Mouse (Mus musculus) thymus, adult 18-20 months (tissue): ENCODE data around the gene Upb1.
"Not testable (repeated sequence)": the region's sequence is repeated elsewhere in the genome, so short reads cannot be mapped to it uniquely, and the experiment has no call there.

Experiments
- DNase-seq, 2 experiments: peaks; one replicate each; pipeline ENCODE4 v3.0.0; 2022; ENCODE audit warnings: mixed read lengths in 2 of 2

The Upb1 gene

DNA sequence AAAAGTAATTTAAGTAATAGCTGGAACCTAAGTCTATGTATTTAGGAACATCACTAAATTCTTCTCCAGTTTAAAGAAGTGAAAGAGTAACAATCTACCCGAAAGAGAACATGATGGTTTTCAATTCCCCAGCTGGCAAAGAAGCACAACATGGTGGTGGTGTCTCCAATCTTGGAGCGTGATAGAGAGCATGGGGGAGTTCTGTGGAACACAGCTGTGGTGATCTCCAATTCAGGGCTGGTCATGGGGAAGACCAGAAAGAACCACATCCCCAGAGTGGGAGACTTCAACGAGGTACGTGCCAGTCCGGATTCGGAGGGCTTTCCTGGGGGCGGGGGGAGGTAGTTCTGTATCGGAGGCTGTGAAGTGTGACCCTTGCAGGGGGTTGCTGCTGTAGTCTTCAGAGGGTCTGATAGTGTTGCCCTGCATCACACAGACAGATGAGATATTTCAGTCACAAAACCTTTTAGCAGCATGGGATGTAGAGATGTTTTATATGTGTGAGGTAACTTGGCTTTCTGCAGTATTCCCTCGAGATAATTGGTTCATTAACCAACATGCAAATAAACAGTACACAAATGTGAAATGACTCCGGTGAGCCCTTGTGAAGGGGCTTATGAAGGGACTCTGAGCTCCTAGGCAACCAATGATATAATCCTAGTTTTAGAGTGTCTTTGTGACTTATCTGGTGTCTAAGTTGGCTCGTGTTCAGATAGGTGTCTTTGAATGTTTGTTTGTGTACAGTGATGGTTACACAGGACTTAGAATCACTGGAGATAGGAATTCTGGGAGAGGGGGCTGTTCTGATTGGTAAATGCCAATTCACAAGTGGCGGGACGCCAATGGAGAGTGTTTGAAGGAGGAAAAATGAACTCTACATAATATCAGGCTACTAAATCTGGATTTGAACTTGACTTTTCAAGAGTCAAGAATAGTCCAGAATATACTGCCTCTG, 27.4 kb downstream of the Upb1 start:
- no peak for DNase-seq

DNA sequence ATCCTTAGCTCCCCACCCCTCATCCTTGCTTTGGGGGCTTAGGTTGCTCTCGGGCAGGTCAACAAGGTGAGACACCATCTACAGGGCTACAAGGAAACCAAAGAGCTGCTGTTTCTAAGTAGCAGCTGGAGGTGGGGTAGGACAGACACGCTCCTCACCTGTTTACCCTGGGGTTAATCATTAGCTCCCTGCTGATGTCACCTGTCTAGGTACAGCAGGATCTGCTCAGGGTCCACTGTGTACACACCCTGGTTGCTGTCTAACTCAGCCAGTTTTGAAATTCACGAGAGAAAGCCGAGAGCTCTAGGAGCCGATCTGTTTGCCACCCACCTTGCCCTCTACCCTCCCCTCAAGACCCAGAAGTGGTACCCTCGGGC, 28.1 kb downstream of the Upb1 start:
- no peak for DNase-seq

DNA sequence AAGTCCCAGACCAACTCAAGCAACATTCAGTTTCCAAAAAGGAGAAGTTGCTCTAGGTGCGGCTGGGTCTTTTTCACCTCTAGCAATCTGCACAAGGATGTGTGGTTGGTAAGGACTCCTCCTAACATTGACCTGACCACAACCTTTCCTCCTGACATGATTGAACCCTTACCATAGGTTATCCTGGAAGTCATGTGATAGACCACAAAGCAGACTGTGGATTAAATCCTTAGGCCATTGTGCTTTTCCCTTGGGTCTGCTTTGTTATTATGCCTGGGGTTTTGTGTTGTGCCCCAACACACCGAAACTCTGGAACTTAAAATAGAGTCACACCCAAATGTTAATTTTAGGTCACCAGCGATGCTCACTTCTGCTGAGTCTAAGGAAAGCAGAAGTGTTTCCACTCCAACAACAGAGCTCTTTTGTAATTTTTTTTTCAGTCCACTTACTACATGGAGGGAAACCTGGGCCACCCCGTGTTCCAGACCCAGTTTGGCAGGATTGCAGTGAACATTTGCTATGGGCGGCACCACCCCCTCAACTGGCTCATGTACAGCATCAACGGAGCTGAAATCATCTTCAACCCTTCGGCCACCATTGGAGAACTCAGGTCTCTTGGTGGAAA, 28.7 kb downstream of the Upb1 start:
- DNase-seq, result no peak

DNA sequence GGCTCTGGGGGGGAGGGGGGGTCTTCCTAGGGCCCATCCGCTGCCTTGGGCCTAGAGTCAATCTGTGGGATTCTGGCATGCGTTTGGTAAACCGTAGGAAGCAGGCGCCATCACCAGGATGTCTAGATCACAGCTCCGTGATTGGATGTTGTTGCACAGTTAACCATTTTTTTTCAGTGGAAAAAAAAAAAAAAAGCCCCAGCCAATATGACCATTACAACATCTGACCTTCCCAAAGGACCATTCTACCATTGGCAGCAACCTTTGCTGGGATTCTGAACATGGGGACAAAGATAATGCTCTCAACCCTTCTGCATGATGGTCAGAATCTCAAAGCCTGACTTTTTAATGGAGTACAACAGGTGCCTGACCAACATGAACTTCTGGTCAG, 29.2 kb downstream of the Upb1 start:
- DNase-seq, result no peak

DNA sequence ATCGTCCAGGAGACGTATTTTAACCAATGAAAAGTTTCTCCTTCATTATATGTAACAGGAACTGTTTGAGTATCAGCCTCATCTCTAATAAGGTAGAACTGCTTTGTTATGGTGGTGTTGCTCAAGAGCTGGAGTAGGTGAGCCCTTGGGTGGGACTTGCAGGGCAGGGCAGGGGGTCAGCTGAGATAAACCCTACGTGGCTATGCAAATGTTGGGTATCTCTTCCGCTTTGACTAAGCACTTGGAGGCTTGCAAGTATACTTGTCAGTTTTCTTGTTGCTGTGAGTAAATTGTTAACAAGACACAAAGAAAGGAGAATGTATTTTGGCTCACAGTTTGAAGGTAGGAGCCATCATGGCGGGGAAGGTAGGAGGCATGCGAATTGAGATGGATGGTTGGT, 29.7 kb downstream of the Upb1 start:
- DNase-seq, result no peak

DNA sequence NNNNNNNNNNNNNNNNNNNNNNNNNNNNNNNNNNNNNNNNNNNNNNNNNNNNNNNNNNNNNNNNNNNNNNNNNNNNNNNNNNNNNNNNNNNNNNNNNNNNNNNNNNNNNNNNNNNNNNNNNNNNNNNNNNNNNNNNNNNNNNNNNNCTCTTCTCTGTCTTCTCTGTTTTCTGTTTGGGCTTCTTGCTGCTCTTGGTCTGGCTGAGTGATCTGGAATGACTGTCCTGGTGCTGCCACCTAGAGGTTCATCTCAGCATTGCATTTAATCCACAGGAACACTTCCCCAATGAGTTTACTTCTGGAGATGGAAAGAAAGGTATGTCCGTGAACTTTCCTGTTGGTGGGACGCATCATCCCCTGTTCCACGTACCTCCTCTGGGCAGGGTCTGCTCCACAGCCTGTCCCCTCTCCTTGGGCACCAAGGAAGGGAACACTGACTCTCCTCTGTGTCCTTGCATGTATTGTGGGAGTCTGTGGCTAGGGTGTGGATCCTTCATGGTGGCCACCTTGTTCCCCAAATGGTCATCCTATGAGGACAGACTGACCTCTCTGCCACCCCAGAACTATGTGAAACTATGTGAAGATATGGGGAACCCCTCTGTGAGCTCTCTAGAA, 35.8 kb downstream of the Upb1 start:
- DNase-seq, result peak; percentile 21 to 53

DNA sequence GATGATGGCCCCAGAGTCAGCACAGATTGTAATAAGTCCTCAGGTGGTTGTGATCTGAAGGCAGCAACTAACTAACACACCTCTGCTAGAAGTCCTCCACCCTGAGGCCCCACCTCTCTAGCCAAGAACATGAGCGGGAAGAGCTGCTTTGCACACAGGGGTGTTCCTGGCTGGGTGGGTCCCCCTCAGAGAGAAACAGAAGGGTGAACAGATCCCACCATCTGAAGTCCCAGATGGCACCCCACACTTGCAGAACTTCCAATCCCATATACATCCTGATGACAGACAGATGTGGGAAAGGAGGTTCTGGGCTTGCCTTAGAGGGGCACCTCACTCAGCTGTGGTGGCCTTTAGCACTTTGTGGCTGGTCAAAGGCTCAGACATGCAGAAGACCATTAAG, 36.4 kb downstream of the Upb1 start:
- no peak for DNase-seq

DNA sequence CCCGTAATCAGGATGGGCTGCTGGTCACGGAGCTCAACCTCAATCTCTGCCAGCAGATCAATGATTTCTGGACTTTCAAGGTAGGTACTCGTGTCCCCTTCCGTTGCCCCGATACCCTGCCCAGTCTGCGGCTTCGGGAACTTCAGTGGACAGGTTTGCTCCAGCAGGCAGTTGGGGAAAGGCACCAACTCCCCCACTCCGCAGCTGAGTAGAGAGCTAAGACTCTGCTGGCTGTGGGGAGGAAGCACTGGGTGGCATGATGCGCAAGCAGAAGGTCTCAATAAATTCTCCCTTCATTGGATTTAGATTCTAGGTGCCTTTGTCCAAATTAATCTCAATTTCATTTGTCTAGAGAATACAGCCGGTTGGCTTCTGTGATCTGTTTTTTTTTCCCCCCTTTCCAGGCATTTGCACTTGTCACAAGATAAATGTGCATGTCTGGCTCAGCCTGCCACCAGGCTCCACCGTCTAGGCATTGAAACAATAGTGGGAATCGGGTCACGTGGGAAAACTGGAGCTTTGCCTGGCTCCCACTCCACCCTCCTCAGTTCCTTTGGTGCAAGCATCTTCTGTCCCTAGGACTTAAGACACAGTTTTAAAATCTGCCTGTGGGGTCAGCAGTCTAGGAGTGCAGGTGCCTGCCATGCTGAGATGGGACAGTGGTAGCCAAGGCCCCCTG, 37.4 kb downstream of the Upb1 start:
- DNase-seq, result no peak

DNA sequence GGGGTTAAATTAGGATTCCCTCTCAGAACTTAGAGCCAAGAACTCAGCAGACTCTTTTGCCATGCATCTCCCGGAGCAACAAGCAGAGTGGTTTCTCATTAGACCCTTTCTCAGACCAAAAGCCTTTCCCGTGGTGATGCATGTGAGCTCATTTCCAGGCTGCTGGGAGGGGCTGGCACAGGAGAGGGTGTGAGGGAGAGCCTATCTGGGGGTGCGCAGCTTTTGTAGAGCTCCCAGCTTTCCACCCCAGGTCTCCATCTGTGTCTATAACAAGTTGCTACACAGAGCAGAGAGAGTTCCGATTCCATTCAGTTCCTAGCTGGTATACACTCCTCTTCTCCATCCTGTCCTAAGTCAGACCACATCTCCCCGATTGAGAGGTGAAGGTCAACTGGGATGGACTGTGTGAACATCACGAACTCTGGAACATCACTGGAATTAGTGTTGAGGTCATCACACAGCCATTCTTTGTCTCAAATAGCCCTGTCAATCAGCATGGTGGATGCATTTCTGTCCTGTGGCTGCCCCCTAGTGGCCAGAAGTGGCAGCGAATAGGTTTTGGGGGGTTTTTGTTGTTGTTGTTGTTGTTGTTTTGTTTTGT, 38.4 kb downstream of the Upb1 start:
- DNase-seq, result no peak

DNA sequence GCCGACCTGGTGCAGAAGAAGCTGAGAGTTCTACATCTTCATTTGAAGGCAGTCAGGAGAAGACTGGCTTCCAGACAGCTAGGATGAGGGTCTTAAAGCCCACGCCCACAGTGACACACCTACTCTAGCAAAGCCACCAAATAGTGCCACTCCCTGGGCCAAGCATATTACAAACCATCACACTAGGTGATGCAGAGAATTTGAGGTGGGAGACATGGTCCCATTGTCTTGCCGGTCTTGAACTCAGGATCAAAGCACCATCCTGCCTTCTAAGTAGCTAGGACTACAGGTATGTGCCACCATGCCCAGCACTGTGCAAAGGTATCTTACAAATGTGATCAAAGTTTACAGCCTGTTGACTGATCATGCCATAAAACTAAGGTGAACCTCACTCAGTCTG, 39.8 kb downstream of the Upb1 start:
- no peak for DNase-seq

DNA sequence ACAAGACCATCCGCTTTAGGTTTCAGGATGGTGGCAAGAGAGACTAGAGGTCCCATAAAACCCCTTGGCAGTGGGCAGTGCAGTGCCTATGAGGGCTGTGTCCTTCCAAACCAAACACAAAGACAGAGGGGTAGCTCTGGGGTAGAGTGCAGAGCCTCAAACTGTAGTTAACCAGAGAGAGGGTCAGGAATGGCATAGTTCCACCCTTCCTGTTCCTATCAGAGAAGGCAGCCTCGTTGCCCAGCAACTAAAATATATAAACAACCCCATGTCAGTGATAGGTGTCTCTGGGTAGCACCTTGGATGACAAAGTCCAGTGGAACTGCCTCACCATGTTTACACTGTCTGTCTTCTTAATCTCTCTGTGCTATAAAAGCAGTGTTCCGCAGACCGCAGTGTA, 40.9 kb downstream of the Upb1 start:
- no peak for DNase-seq

DNA sequence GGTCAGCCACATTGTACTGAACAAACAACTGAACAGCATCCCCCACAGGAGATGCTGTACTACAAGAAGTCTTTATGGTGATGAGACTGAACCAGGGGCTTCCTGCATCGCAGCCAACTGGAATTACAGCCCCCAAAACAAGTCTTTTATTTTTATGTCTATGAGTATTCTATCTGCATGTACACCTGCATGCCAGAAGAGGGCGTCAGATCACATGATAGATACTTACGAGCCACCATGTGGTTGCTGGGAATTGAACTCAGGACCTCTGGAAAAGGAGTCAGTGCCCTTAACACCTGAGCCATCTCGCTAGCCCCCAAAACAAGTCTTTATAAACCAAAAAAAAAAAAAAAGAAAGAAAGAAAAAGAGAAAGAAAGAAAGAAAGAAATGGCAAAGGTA, 42.1 kb downstream of the Upb1 start:
- no peak for DNase-seq

DNA sequence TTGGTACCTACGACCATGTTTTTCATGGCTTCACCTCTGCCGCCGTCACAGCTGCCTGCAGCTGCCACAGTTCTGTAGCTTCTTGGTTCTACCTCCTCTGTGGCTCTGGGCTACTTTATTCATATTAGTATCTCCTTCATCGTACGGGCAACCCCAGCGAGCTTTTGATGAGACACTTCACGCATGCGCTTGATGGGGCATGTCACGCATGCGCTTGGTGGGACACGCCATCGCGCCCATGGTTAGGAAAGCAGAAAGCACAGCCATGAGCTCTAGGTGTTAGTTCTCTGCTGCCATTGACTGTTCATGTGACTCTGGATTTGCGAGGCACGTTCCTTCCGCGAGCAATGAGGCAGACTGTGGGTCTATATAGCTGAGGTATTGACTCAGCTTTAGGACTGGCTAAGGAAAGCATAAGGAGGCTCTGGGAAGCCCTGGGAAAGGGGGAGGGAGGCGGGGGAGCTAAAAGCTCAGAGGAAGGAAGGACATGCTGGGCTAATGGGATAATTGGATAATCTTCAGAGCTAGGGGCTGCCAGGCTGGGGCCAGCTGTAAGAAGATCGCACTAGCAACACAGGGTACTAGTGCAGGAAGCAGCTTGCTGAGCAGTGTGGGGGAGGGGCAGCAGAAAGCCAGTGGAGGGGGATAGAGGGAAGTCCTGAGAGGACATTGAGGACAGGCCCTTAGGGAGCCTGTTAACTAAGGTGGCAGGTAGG, 43.4 kb downstream of the Upb1 start:
- DNase-seq, result no peak

DNA sequence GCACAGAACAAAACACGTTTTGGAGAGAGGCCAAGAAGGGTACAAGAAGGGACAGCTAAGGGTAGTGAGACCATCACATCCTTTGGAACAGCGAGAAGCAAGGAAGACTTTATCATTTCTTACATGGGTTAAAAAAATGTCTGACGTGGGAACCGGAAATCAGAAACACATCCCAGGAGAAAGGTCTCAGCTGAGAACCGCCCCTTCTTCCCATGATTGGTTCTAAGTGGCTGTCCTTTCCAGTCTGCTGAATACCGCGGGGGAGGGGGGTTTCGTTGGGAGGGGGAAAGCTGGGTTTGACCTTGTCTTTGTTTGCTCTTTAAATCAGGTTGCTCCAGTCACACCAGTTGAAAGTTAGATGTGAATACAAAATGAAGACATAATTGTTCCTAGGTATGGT, 44.1 kb downstream of the Upb1 start:
- no peak for DNase-seq

DNA sequence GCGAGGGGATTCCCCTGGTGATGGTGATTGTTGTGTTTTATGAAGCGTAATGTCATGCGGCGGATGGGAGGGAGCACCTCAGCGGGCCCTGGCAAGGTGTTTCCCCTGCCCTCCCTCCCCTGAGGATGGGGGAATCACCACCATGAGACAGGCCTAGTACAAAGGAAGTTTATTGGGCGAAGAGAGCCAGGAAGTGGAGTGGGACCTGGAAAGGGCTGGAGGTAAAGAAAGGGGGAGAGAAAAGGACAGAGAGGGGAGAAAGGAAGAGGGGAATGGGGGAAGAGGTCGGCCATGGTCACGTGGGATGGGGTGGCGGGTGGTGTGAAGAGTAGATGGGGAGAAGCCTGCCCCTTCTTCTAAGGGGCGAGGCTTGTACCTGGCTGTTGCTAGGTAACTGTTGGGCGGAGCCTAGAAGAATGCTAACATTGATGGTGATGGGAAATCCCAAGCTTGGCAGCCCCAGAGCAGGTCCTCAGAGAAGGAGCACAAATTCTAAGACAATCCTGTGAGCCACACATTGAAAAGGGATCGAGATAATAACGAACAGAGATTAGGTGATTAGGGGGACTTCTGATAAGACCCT, 45.7 kb downstream of the Upb1 start:
- DNase-seq, result peak in 1 of 2 experiments; percentile 18

DNA sequence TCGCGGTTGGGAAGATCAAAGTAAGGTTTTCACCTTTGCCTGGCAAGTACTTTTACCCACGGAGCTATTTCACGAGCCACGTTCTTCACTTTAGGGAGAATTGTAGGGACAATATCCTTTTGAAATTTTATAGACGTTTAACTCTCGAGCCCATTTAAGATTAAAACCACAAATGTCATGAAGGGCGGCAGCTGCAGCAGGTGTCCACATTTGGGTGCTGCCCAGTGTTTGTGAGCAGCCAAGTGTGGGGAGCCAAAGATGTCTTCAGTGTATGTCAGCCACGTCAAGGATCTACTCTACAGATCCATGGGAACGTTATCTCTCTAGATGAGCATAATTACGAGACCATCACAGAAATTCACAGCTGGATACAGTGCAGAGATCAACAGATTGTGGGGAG, 46.6 kb downstream of the Upb1 start:
- no peak for DNase-seq

DNA sequence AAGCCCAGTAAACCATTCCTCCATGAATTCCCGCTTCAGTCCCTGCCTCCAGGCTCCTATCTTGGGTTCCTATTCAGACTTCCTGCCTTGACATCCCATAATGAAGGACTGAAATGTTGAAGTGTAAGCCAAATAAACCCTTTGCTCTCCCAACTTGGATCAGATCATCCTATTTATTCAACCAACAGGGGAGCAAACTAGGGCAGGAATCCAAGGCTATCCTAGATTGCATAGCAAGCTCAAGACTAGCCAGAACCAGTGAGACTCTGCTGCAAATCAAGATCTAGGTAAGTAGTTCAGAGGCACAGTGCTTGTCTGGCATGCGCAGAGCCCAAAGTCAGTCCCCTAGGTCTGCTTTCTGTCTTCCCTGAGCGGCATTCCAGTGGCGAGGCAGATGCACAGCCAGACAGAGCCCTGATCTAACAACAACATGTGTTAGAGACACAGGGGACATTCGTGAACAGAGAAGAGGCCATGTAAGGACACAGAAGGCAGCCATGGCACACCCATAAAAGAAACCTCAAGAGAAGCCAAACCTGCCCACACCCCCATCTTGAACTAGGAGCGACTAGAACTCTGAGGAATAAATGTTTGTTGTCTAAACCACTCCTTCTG, 48.0 kb downstream of the Upb1 start:
- DNase-seq, result no peak

DNA sequence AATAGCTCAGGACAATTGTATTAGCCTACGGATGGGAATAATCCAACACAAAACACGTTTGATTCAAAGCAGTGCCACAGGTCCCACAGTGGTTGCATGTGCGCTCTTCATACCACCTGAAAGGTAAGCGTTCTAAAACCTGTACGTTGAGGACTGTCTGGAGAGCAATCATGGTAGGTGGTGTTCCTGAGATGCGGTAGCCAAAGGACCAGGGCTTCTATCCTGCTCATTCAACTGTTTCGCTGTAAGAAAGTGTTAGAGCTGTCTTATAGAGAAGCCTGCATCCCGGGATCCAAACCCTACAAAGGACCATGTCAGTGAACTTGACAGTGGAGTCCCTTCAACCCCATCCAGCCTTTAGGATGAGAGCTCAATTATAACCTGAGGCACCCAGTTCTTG, 49.4 kb downstream of the Upb1 start:
- DNase-seq, result no peak

DNA sequence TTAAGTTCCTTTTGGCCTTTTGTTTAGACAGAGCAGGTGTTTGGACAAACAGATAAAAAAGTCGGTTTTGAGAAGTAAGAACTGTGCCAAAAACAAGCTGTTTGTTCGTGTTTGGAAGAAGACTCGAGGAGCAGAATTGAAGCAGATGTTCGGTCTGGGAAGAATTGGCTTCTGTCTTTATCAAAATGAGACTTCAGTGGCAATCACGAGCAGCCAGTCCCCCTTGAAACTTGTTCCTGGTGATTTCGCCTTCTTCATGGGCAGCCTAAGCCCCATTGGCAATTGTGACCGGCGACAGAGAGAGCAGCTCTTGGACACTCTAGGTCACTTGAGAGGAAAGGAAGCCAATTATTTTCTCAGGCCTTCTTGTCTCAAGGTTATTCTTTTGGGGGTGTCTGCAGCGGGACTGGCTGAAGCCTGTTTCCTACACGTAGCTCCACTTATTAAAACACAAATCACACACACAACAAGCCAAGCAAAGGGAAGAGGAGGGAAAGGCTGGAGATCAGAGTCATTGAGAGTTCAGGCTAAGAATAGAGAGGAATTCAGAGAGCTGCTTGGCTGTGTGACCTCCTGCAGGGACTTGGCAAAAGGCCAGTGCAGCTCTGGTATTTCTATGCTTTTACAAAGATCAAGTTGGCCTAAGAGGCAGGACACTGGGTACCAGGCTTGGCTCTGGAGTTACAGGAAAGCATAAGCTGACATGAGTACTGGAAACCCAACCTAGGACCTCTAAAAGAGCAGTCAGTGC, 50.3 kb downstream of the Upb1 start:
- DNase-seq, result no peak

DNA sequence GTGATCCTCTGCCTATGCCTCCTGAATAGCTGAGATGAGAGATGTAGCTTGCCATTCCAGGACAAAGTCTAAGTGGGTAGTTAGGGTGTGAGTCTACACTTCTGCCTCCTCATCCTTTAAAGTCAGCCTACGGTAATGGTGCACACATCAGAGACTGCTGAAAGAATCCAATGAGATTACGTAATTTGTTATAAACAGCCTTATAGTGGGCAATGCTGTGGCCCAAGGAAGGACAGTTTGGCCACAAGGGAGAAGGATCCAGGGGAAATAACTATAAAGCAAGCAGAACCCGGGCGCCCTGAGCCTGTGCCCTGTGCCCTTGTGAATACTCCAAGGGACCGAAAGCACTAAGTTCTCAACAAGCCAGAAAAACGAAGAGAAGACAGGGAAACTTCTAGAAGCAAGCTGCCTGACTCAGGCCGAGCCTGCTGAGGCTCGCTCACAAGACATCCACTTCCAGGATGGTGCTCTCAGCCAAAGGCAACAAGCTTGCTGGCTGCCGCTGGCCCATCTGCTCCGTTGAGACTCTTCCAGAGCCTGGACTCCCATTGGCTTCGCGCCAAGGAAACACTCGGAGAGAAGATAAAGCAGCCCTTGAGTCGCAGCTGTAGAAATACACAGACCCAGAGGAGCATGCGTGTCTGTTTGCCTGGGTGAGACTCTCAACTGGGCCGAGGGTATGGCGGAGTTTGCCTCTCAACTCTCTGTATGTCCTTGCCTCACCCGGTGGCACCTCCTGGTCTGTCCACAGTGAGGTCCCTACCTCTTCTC, 55.3 kb downstream of the Upb1 start:
- DNase-seq, result not testable (repeated sequence)
